Mouse (Mus musculus) cerebellum, adult 9-10 months (tissue): ENCODE results near the gene Olfr324.

ENCODE experiments used
- DNase-seq: peaks from one replicate; pipeline ENCODE4 v3.0.0; 2022

The Olfr324 gene

GRCm38 (mm10) chr11:58594814-58595213 lies at the start of gene Olfr324:
Gene Olfr324 (plus strand): TSS chr11:58595114.
- no peak for DNase-seq

- no peak for DNase-seq
Measured at GRCm38 (mm10) chr11:58546322-58546721, 48.6 kb upstream of the Olfr324 start, which contains the start of gene Olfr329-ps. Gene Olfr329-ps (minus strand): TSS chr11:58546422.

- no peak for DNase-seq
Measured at GRCm38 (mm10) chr11:58555536-58555935, 39.4 kb upstream of the Olfr324 start, which contains the start of gene Olfr328. Gene Olfr328 (minus strand): TSS chr11:58555636.

GRCm38 (mm10) chr11:58570405-58570804 lies 24.5 kb upstream of the Olfr324 start, which contains the start of gene Olfr224:
Gene Olfr224 (minus strand): TSS chr11:58570553.
- no peak for DNase-seq

- DNase-seq, result no peak
Measured at GRCm38 (mm10) chr11:58577430-58577829, 17.5 kb upstream of the Olfr324 start, which contains the start of gene Olfr325. Gene Olfr325 (plus strand): TSS chr11:58577730.

- DNase-seq, result no peak
Measured at GRCm38 (mm10) chr11:58578636-58579035, 16.3 kb upstream of the Olfr324 start.

GRCm38 (mm10) chr11:58587898-58588348 lies 7.0 kb upstream of the Olfr324 start:
- peak; percentile 12 for DNase-seq

GRCm38 (mm10) chr11:58588620-58589250 lies 6.2 kb upstream of the Olfr324 start:
- no peak for DNase-seq

GRCm38 (mm10) chr11:58597837-58598236 lies 2.9 kb downstream of the Olfr324 start:
- no peak for DNase-seq

GRCm38 (mm10) chr11:58602062-58602461 lies 7.1 kb downstream of the Olfr324 start:
- DNase-seq, result no peak

GRCm38 (mm10) chr11:58602800-58603560 lies 8.1 kb downstream of the Olfr324 start:
- no peak for DNase-seq

- DNase-seq, result no peak
Measured at GRCm38 (mm10) chr11:58604688-58605087, 9.8 kb downstream of the Olfr324 start.

GRCm38 (mm10) chr11:58605228-58605627 lies 10.3 kb downstream of the Olfr324 start:
- no peak for DNase-seq

- DNase-seq, result no peak
Measured at GRCm38 (mm10) chr11:58606177-58606919, 11.4 kb downstream of the Olfr324 start.

GRCm38 (mm10) chr11:58607030-58607429 lies 12.1 kb downstream of the Olfr324 start:
- DNase-seq, result no peak

- no peak for DNase-seq
Measured at GRCm38 (mm10) chr11:58613359-58613758, 18.4 kb downstream of the Olfr324 start.

- DNase-seq, result no peak
Measured at GRCm38 (mm10) chr11:58614526-58614925, 19.6 kb downstream of the Olfr324 start.

GRCm38 (mm10) chr11:58615975-58616374 lies 21.1 kb downstream of the Olfr324 start, which contains the start of gene 2210407C18Rik:
Gene 2210407C18Rik (minus strand): TSS chr11:58616075.
- no peak for DNase-seq

GRCm38 (mm10) chr11:58618369-58618768 lies 23.5 kb downstream of the Olfr324 start:
- DNase-seq, result no peak

- DNase-seq, result no peak
Measured at GRCm38 (mm10) chr11:58618793-58619192, 23.9 kb downstream of the Olfr324 start.

GRCm38 (mm10) chr11:58626146-58626545 lies 31.2 kb downstream of the Olfr324 start:
- DNase-seq, result no peak

GRCm38 (mm10) chr11:58630401-58630800 lies 35.5 kb downstream of the Olfr324 start, which contains the start of gene Olfr323:
Gene Olfr323 (minus strand): TSS chr11:58630501.
- DNase-seq, result no peak

- DNase-seq, result no peak
Measured at GRCm38 (mm10) chr11:58634878-58635277, 40.0 kb downstream of the Olfr324 start.
